Mouse (Mus musculus): ENCODE measurements around the gene Epb41l5. TPM values are rescaled to one million over a fixed set of nuclear protein-coding genes. Genes with fewer than 3 reads are reported as not detected.

Gene Epb41l5
- polyA plus RNA-seq, 1 experiment from 2014 or later, result 21.3 TPM

GRCm38 (mm10) chr1:119605396-119605795 is 43.4 kb downstream of the Epb41l5 start:
- 95% methylated on average over 3 of the region's 3 CpGs for WGBS
- DNase-seq (ENCODE audit: low spot score) (no peak), ATAC-seq (ENCODE audit: low FRiP score) (no peak)
- Histone ChIP-seq H3K4me1 (replicated peaks; ENCODE audit: control insufficient read depth, insufficient read depth, low read length) (no peaks in the 10 kb centered on the region), H3K27ac (no peak overlapping the region), H3K36me3 (replicated peaks; ENCODE audit: control insufficient read depth, insufficient read depth) (peaks cover 11% of the 10 kb centered on the region; the same call in 1 of the 2 replicates), H3K9ac (no peak overlapping the region), H3K4me3 (replicated peaks; ENCODE audit: low read length) (no peak overlapping the region), H3K4me2 (replicated peaks) (no peak overlapping the region), H3K27me3 (ENCODE audit: control insufficient read depth, insufficient read depth, low read length) (no peaks in the 10 kb centered on the region), H3K9me3 (ENCODE audit: control insufficient read depth, low read length) (no peaks in the 10 kb centered on the region)

GRCm38 (mm10) chr1:119602448-119602847 is 46.4 kb downstream of the Epb41l5 start:
- H3K27ac ChIP-seq, result no peak overlapping the region
- H3K36me3 ChIP-seq (replicated peaks; ENCODE audit: control insufficient read depth, insufficient read depth), result peaks cover 5% of the 10 kb centered on the region; the same call in 1 of the 2 replicates
- H3K4me3 ChIP-seq (replicated peaks; ENCODE audit: low read length), result no peak overlapping the region
- H3K4me1 ChIP-seq (replicated peaks; ENCODE audit: control insufficient read depth, insufficient read depth, low read length), result no peaks in the 10 kb centered on the region
- no peak overlapping the region for H3K4me2 ChIP-seq (replicated peaks)
- no peak for ATAC-seq (ENCODE audit: low FRiP score)
- no peaks in the 10 kb centered on the region for H3K9me3 ChIP-seq (ENCODE audit: control insufficient read depth, low read length)
- WGBS, result 99% methylated on average over 12 of the region's 12 CpGs
- no peak for DNase-seq (ENCODE audit: low spot score)
- H3K9ac ChIP-seq, result no peak overlapping the region
- H3K27me3 ChIP-seq (ENCODE audit: control insufficient read depth, insufficient read depth, low read length), result no peaks in the 10 kb centered on the region

GRCm38 (mm10) chr1:119598855-119599254 is 49.9 kb downstream of the Epb41l5 start:
- no peak overlapping the region for H3K4me3 ChIP-seq (replicated peaks; ENCODE audit: low read length)
- no peak overlapping the region for H3K4me2 ChIP-seq (replicated peaks)
- no peaks in the 10 kb centered on the region for H3K36me3 ChIP-seq (replicated peaks; ENCODE audit: control insufficient read depth, insufficient read depth)
- ATAC-seq (ENCODE audit: low FRiP score), result no peak
- H3K4me1 ChIP-seq (replicated peaks; ENCODE audit: control insufficient read depth, insufficient read depth, low read length), result no peaks in the 10 kb centered on the region
- no peak for DNase-seq (ENCODE audit: low spot score)
- 96% methylated on average over 6 of the region's 6 CpGs for WGBS
- H3K9me3 ChIP-seq (ENCODE audit: control insufficient read depth, low read length), result no peaks in the 10 kb centered on the region
- H3K9ac ChIP-seq, result no peak overlapping the region
- H3K27ac ChIP-seq, result no peak overlapping the region
- no peaks in the 10 kb centered on the region for H3K27me3 ChIP-seq (ENCODE audit: control insufficient read depth, insufficient read depth, low read length)

DNA sequence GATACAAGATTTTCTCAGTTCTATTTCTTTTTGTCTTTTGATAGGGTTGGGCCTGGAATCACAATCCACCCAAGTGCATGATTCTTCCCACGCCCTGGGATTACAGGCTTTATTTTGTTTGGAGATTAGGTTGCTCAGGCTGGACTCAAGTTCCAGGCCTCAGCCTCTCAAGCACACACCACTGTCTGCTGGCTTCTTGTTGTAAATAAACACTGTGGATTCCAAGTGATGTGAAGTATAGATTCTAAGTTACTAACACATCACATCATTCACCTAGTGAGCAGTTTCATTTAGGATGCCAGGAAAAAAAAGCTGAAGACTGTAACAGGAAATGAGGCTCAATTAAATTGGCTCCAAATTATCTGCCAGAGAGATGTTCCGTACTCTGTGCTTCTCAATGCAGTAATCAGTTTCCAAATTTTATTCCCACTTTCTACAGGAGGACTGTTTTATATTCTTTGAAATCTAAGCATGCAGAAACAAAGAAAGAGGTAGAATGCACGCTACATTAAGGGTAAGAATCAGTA is 51.8 kb downstream of the Epb41l5 start:
- no peak for DNase-seq (ENCODE audit: low spot score)
- no peaks in the 10 kb centered on the region for H3K27me3 ChIP-seq (ENCODE audit: control insufficient read depth, insufficient read depth, low read length)
- H3K9me3 ChIP-seq (ENCODE audit: control insufficient read depth, low read length), result no peaks in the 10 kb centered on the region
- no peak overlapping the region for H3K27ac ChIP-seq
- no peaks in the 10 kb centered on the region for H3K36me3 ChIP-seq (replicated peaks; ENCODE audit: control insufficient read depth, insufficient read depth)
- no peak overlapping the region for H3K4me3 ChIP-seq (replicated peaks; ENCODE audit: low read length)
- WGBS, result 86% methylated on average over 3 of the region's 3 CpGs
- H3K4me2 ChIP-seq (replicated peaks), result no peak overlapping the region
- no peak overlapping the region for H3K9ac ChIP-seq
- no peaks in the 10 kb centered on the region for H3K4me1 ChIP-seq (replicated peaks; ENCODE audit: control insufficient read depth, insufficient read depth, low read length)
- no peak for ATAC-seq (ENCODE audit: low FRiP score)

GRCm38 (mm10) chr1:119590041-119590440 is 58.8 kb downstream of the Epb41l5 start:
- no peak overlapping the region for H3K4me3 ChIP-seq (replicated peaks; ENCODE audit: low read length)
- no peaks in the 10 kb centered on the region for H3K9me3 ChIP-seq (ENCODE audit: control insufficient read depth, low read length)
- no peaks in the 10 kb centered on the region for H3K36me3 ChIP-seq (replicated peaks; ENCODE audit: control insufficient read depth, insufficient read depth)
- no peak for ATAC-seq (ENCODE audit: low FRiP score)
- H3K4me2 ChIP-seq (replicated peaks), result no peak overlapping the region
- no peaks in the 10 kb centered on the region for H3K27me3 ChIP-seq (ENCODE audit: control insufficient read depth, insufficient read depth, low read length)
- no peak overlapping the region for H3K9ac ChIP-seq
- DNase-seq (ENCODE audit: low spot score), result no peak
- 86% methylated on average over 2 of the region's 2 CpGs for WGBS
- H3K27ac ChIP-seq, result no peak overlapping the region
- H3K4me1 ChIP-seq (replicated peaks; ENCODE audit: control insufficient read depth, insufficient read depth, low read length), result no peaks in the 10 kb centered on the region

GRCm38 (mm10) chr1:119584974-119585373 is 63.8 kb downstream of the Epb41l5 start:
- no peaks in the 10 kb centered on the region for H3K4me1 ChIP-seq (replicated peaks; ENCODE audit: control insufficient read depth, insufficient read depth, low read length)
- H3K36me3 ChIP-seq (replicated peaks; ENCODE audit: control insufficient read depth, insufficient read depth), result no peaks in the 10 kb centered on the region
- H3K4me3 ChIP-seq (replicated peaks; ENCODE audit: low read length), result no peak overlapping the region
- no peak for ATAC-seq (ENCODE audit: low FRiP score)
- H3K27me3 ChIP-seq (ENCODE audit: control insufficient read depth, insufficient read depth, low read length), result no peaks in the 10 kb centered on the region
- no peak overlapping the region for H3K27ac ChIP-seq
- WGBS, result 87% methylated on average over 2 of the region's 2 CpGs
- H3K4me2 ChIP-seq (replicated peaks), result no peak overlapping the region
- no peaks in the 10 kb centered on the region for H3K9me3 ChIP-seq (ENCODE audit: control insufficient read depth, low read length)
- H3K9ac ChIP-seq, result no peak overlapping the region
- no peak for DNase-seq (ENCODE audit: low spot score)

GRCm38 (mm10) chr1:119570134-119570533 is 78.7 kb downstream of the Epb41l5 start:
- Histone ChIP-seq H3K4me1 (replicated peaks; ENCODE audit: control insufficient read depth, insufficient read depth, low read length) (no peaks in the 10 kb centered on the region), H3K9me3 (ENCODE audit: control insufficient read depth, low read length) (no peaks in the 10 kb centered on the region), H3K27ac (no peak overlapping the region), H3K36me3 (replicated peaks; ENCODE audit: control insufficient read depth, insufficient read depth) (peaks cover 18% of the 10 kb centered on the region; the same call in 1 of the 2 replicates), H3K9ac (no peak overlapping the region), H3K27me3 (ENCODE audit: control insufficient read depth, insufficient read depth, low read length) (no peaks in the 10 kb centered on the region), H3K4me2 (replicated peaks) (no peak overlapping the region), H3K4me3 (replicated peaks; ENCODE audit: low read length) (no peak overlapping the region)
- WGBS, result 80% methylated on average over 1 of the region's 1 CpGs
- DNase-seq (ENCODE audit: low spot score) (no peak), ATAC-seq (ENCODE audit: low FRiP score) (no peak)

DNA sequence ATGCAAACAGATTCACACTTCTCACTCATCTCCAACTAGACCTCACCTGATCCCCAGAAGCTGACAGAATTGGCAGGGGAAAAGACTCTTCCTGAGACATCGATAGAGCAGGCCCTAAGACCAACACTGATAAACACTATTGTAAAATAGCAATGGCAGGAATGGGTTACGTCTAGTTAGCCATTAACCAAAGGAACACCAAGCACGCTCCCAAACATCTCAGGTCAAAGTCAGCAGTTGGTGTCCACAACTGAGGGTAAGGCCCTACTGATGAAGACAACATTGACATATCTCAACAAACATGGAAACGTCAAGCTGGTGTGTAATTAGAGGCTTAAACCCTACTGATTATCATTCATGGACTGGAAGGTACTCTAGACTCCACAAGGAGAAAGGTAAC is 83.3 kb downstream of the Epb41l5 start:
- Histone ChIP-seq H3K27ac (no peak overlapping the region), H3K4me1 (replicated peaks; ENCODE audit: control insufficient read depth, insufficient read depth, low read length) (no peaks in the 10 kb centered on the region), H3K9ac (no peak overlapping the region), H3K9me3 (ENCODE audit: control insufficient read depth, low read length) (peaks cover 6% of the 10 kb centered on the region; the same call in 1 of the 2 replicates), H3K36me3 (replicated peaks; ENCODE audit: control insufficient read depth, insufficient read depth) (0 out of 2 replicates have a peak, but pooled peaks cover 11% of the 10 kb centered on the region), H3K4me3 (replicated peaks; ENCODE audit: low read length) (no peak overlapping the region), H3K27me3 (ENCODE audit: control insufficient read depth, insufficient read depth, low read length) (no peaks in the 10 kb centered on the region), H3K4me2 (replicated peaks) (no peak overlapping the region)
- no peak for ATAC-seq (ENCODE audit: low FRiP score)
- no peak for DNase-seq (ENCODE audit: low spot score)
- WGBS, result 98% methylated on average over 4 of the region's 4 CpGs

- DNase-seq (ENCODE audit: low spot score) (no peak), ATAC-seq (ENCODE audit: low FRiP score) (no peak)
- WGBS, result 93% methylated on average over 4 of the region's 4 CpGs
These were observed 91.0 kb downstream of the Epb41l5 start for GRCm38 (mm10) chr1:119557641-119558395.

More at GRCm38 (mm10) chr1:119557641-119558395, 91.0 kb downstream of the Epb41l5 start:
- H3K36me3 ChIP-seq (replicated peaks; ENCODE audit: control insufficient read depth, insufficient read depth), result no peaks in the 10 kb centered on the region; the same call in 1 of the 2 replicates
- H3K27ac ChIP-seq, result no peak overlapping the region
- no peak overlapping the region for H3K4me2 ChIP-seq (replicated peaks)
- H3K9ac ChIP-seq, result no peak overlapping the region
- no peaks in the 10 kb centered on the region for H3K4me1 ChIP-seq (replicated peaks; ENCODE audit: control insufficient read depth, insufficient read depth, low read length)
- peaks cover 6% of the 10 kb centered on the region; the same call in 1 of the 2 replicates for H3K9me3 ChIP-seq (ENCODE audit: control insufficient read depth, low read length)
- H3K4me3 ChIP-seq (replicated peaks; ENCODE audit: low read length), result no peak overlapping the region
- H3K27me3 ChIP-seq (ENCODE audit: control insufficient read depth, insufficient read depth, low read length), result no peaks in the 10 kb centered on the region
